Mouse (Mus musculus) myocyte (in vitro differentiated cells): ENCODE measurements around the gene Olfr450. TPM values are rescaled to one million over a fixed set of nuclear protein-coding genes. Genes with fewer than 3 reads are reported as not detected.

ENCODE experiments used
- H3K27me3 ChIP-seq: one replicate; pipeline ENCODE4 v1.6.1; 2011; ENCODE audit not compliant: control insufficient read depth, insufficient read depth, insufficient read length
- H3K36me3 ChIP-seq: one replicate; pipeline ENCODE4 v1.6.1; 2011; ENCODE audit not compliant: control insufficient read depth, insufficient read depth
- H3K4me2 ChIP-seq: one replicate; pipeline ENCODE4 v1.6.1; 2011; ENCODE audit warnings: low read depth, control low read depth
- H3K4me3 ChIP-seq: one replicate; pipeline ENCODE4 v1.5.1; 2011; ENCODE audit warnings: mild to moderate bottlenecking, control low read depth, moderate library complexity
- H3K79me2 ChIP-seq: one replicate; pipeline ENCODE4 v1.6.1; 2011; ENCODE audit not compliant: control insufficient read depth, insufficient read depth
- H3ac ChIP-seq: one replicate; pipeline ENCODE4 v1.6.1; 2011; ENCODE audit not compliant: control insufficient read depth, insufficient read length
- CEBPB ChIP-seq: IDR thresholded peaks from 2 replicates; pipeline ENCODE4 v1.6.1; 2011; ENCODE audit warnings: mild to moderate bottlenecking, moderate library complexity; ENCODE audit not compliant: poor library complexity, insufficient read depth, severe bottlenecking
- E2F4 ChIP-seq: IDR thresholded peaks from one replicate; pipeline ENCODE4 v1.6.1; 2011; ENCODE audit warnings: mild to moderate bottlenecking, control low read depth, moderate library complexity; ENCODE audit not compliant: insufficient read depth
- MAX ChIP-seq: IDR thresholded peaks from one replicate; pipeline ENCODE4 v1.6.1; 2011; ENCODE audit warnings: low read depth, mild to moderate bottlenecking, control low read depth
- MYOD1 ChIP-seq, 3 experiments: IDR thresholded peaks; one replicate each; pipeline ENCODE4 v1.6.1; 2011; ENCODE audit warnings: control low read depth in 2 of 3, low read depth in 2 of 3, mild to moderate bottlenecking in 2 of 3, moderate library complexity in 1 of 3; ENCODE audit not compliant: insufficient read length in 2 of 3, control insufficient read depth in 1 of 3
- MYOG ChIP-seq, 3 experiments: IDR thresholded peaks; one replicate each; pipeline ENCODE4 v1.6.1; 2011; ENCODE audit warnings: control low read depth in 2 of 3, low read depth in 2 of 3, mild to moderate bottlenecking in 2 of 3; ENCODE audit not compliant: insufficient read length in 2 of 3, control insufficient read depth in 1 of 3, insufficient read depth in 1 of 3
- POLR2A ChIP-seq: IDR thresholded peaks from one replicate; pipeline ENCODE4 v1.6.1; 2011; ENCODE audit warnings: low read depth, mild to moderate bottlenecking, control low read depth, moderate library complexity; ENCODE audit not compliant: insufficient read length
- POLR2AphosphoS2 ChIP-seq: IDR thresholded peaks from one replicate; pipeline ENCODE4 v1.6.1; 2011; ENCODE audit warnings: low read depth, control low read depth; ENCODE audit not compliant: insufficient read length
- REST ChIP-seq: IDR thresholded peaks from one replicate; pipeline ENCODE4 v1.6.1; 2011; ENCODE audit warnings: mild to moderate bottlenecking, control low read depth, moderate library complexity; ENCODE audit not compliant: insufficient read depth, insufficient read length
- SRF ChIP-seq: IDR thresholded peaks from one replicate; pipeline ENCODE4 v1.6.1; 2011; ENCODE audit warnings: low read depth; ENCODE audit not compliant: control insufficient read depth, insufficient read length
- TCF12 ChIP-seq: IDR thresholded peaks from one replicate; pipeline ENCODE4 v1.6.1; 2011; ENCODE audit warnings: mild to moderate bottlenecking, control low read depth; ENCODE audit not compliant: poor library complexity, insufficient read depth, severe bottlenecking
- TCF3 ChIP-seq: IDR thresholded peaks from one replicate; pipeline ENCODE4 v1.6.1; 2011; ENCODE audit warnings: low read depth, control low read depth; ENCODE audit not compliant: insufficient read length
- USF1 ChIP-seq: IDR thresholded peaks from one replicate; pipeline ENCODE4 v1.6.1; 2011; ENCODE audit warnings: low read depth, mild to moderate bottlenecking, control low read depth, moderate library complexity
- polyA plus RNA-seq: library from polyadenylated mRNA; unstranded; fragments of >200 nt; fragmentation: generic; extraction: Trizol; gene quantifications from one replicate; pipeline ENCODE4 v1.2.1, GENCODE M21; 2012; ENCODE audit warnings: missing spikeins

Gene Olfr450
- polyA plus RNA-seq, 1 experiment, result not detected

GRCm38 (mm10) chr6:42794982-42795381 lies 16.8 kb upstream of the Olfr450 start:
- no peaks in the 10 kb centered on the region for H3K79me2 ChIP-seq

DNA sequence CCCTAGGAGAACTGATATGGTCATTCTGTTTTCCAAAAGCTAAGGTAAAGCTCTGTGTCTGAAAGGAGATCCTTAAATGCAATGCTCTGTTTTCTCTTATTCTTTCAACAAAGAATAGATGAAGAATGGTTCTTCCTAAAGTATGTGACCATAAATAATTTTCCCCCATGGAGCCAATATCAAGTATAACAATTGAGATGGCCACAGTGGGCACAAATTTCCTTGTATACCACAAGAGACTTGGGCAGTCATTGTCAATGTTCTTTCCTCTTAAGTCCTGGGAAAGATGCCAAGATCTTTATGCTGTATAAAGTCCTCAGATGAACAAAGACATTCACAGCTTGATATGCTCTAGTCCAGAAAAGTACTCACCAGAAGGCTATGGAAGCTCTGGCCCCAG lies 22.3 kb downstream of the Olfr450 start, which contains the start of gene Olfr449:
Gene Olfr449, plus strand, starts transcription at position 301 of the 400 bp plus-strand sequence.
- H3K79me2 ChIP-seq, result no peaks in the 10 kb centered on the region
- no peaks in the 10 kb centered on the region for H3K36me3 ChIP-seq
- no peak within 1 kb of the TSS for H3K4me3 ChIP-seq
- H3ac ChIP-seq, result no peak within 1 kb of the TSS
- no peak within 1 kb of the TSS for H3K4me2 ChIP-seq
- peaks cover 9% of the 10 kb centered on the region for H3K27me3 ChIP-seq
- TF ChIP-seq TCF12, result no peak
- TF ChIP-seq POLR2AphosphoS2, result no peak
- no peak for TF ChIP-seq CEBPB
- TF ChIP-seq E2F4, result no peak
- TF ChIP-seq USF1, result no peak
- TF ChIP-seq SRF, result no peak
- no peak for TF ChIP-seq REST
- TF ChIP-seq TCF3, result no peak
- no peak for TF ChIP-seq POLR2A

More at GRCm38 (mm10) chr6:42794982-42795381, 16.8 kb upstream of the Olfr450 start:
- Histone ChIP-seq H3K27me3 (no peaks in the 10 kb centered on the region), H3ac (no peak overlapping the region), H3K36me3 (no peaks in the 10 kb centered on the region), H3K4me2 (no peak overlapping the region), H3K4me3 (no peak overlapping the region)
- TF ChIP-seq POLR2A (no peak), TCF3 (no peak), MYOG (IDR thresholded peaks at IDR 0.05; ENCODE audit: control insufficient read depth in 1 of 3, insufficient read depth in 1 of 3, insufficient read length in 2 of 3, low read depth in 2 of 3) (no peak), MAX (no peak), TCF12 (no peak), REST (no peak), E2F4 (no peak), USF1 (no peak), SRF (no peak), CEBPB (no peak), POLR2AphosphoS2 (no peak), MYOD1 (IDR thresholded peaks at IDR 0.05; ENCODE audit: control insufficient read depth in 1 of 3, insufficient read length in 2 of 3, low read depth in 2 of 3) (no peak)

GRCm38 (mm10) chr6:42860222-42860819 lies 48.6 kb downstream of the Olfr450 start:
- Histone ChIP-seq H3K36me3 (no peaks in the 10 kb centered on the region), H3K27me3 (peaks cover 5% of the 10 kb centered on the region), H3ac (no peak overlapping the region), H3K4me3 (no peak overlapping the region), H3K79me2 (no peaks in the 10 kb centered on the region), H3K4me2 (no peak overlapping the region)
- no peak for TF ChIP-seq POLR2A
- TF ChIP-seq SRF, result no peak
- no peak for TF ChIP-seq CEBPB
- TF ChIP-seq MYOD1 (IDR thresholded peaks at IDR 0.05; ENCODE audit: control insufficient read depth in 1 of 3, insufficient read length in 2 of 3, low read depth in 2 of 3), result no peak
- no peak for TF ChIP-seq TCF3
- TF ChIP-seq REST, result no peak
- TF ChIP-seq TCF12, result no peak
- no peak for TF ChIP-seq MAX
- no peak for TF ChIP-seq USF1
- no peak for TF ChIP-seq POLR2AphosphoS2
- TF ChIP-seq E2F4, result no peak
- no peak for TF ChIP-seq MYOG (IDR thresholded peaks at IDR 0.05; ENCODE audit: control insufficient read depth in 1 of 3, insufficient read depth in 1 of 3, insufficient read length in 2 of 3, low read depth in 2 of 3)

Other genes with a start within 250 kb of the Olfr450 start
- not detected for gene Tcaf3, start 214.2 kb upstream of the Olfr450 start, polyA plus RNA-seq
- gene Tcaf2, start 166.7 kb upstream of the Olfr450 start, polyA plus RNA-seq, result 4.3 TPM
- 15.9 TPM for gene Tcaf1, start 101.9 kb upstream of the Olfr450 start, polyA plus RNA-seq
- gene Olfr453, start 72.6 kb upstream of the Olfr450 start, polyA plus RNA-seq, result not detected
- gene Olfr38, start 55.5 kb upstream of the Olfr450 start, polyA plus RNA-seq, result not detected
- gene Olfr452, start 26.8 kb upstream of the Olfr450 start, polyA plus RNA-seq, result not detected
- not detected for gene Olfr449, start 22.4 kb downstream of the Olfr450 start, polyA plus RNA-seq
- not detected for gene Olfr448, start 78.5 kb downstream of the Olfr450 start, polyA plus RNA-seq
- not detected for gene Olfr447, start 96.9 kb downstream of the Olfr450 start, polyA plus RNA-seq
- gene Olfr446, start 109.4 kb downstream of the Olfr450 start, polyA plus RNA-seq, result not detected
- gene Olfr444, start 137.1 kb downstream of the Olfr450 start, polyA plus RNA-seq, result not detected